Comparison of ENCODE assay signal across 26 mouse cellular contexts in genomic region chr8:54986791-54987190, GRCm38 (mm10). TPM values are rescaled to one million over a fixed set of nuclear protein-coding genes. Genes with fewer than 3 reads are reported as not detected.
DNase-seq lines count a peak whose midpoint lies in the region; ATAC-seq lines count a peak whose summit lies in the region.
"Had no signal": no experiment of that assay in that cellular context is flagged by ENCODE, and none has a peak within 500 bp of the region (broad histone marks: within the 10 kb centered on the region; RNA-seq: fewer than 3 reads in every experiment).

No protein-coding gene starts in this region.

- 26% methylated on average over 2 of the region's 2 CpGs for WGBS in hindbrain, embryonic 15.5 days
- WGBS in hindbrain, embryonic 11.5 days: 46% methylated on average over 2 of the region's 2 CpGs
- 28% methylated on average over 2 of the region's 2 CpGs for WGBS in midbrain, embryonic 14.5 days
- 72% methylated on average over 2 of the region's 2 CpGs for WGBS in midbrain, embryonic 11.5 days

- H3K9ac ChIP-seq in hindbrain, embryonic 15.5 days: no peak overlapping the region
- no peak overlapping the region for H3K9ac ChIP-seq in hindbrain, embryonic 11.5 days (ENCODE audit: low read depth, low read length)
- H3K9ac ChIP-seq in midbrain, embryonic 14.5 days (replicated peaks; ENCODE audit: low read length): no peak overlapping the region
- H3K9ac ChIP-seq in midbrain, embryonic 11.5 days (ENCODE audit: low read length): no peak overlapping the region
- H3K9ac ChIP-seq: forebrain, postnatal 0 days; limb, embryonic 13.5 days; liver, embryonic 12.5 days; midbrain, embryonic 12.5 days had no signal

- 0 out of 2 replicates have a peak, but pooled peaks have one; percentile 42 for ATAC-seq in hindbrain, embryonic 15.5 days (ENCODE audit: low FRiP score, low read depth)
- ATAC-seq in hindbrain, embryonic 11.5 days (ENCODE audit: low FRiP score): no peak
- ATAC-seq in midbrain, embryonic 14.5 days (ENCODE audit: low FRiP score, low TSS enrichment): 0 out of 2 replicates have a peak, but pooled peaks have one; percentile 27
- ATAC-seq in midbrain, embryonic 11.5 days (ENCODE audit: low FRiP score): no peak
- ATAC-seq in monocyte, adult 5-6 weeks (replicated peaks; ENCODE audit: insufficient number of reproducible peaks, low FRiP score, low TSS enrichment, poor library complexity, severe bottlenecking): no peak
- ATAC-seq: CD4-positive, CD25-positive, alpha-beta regulatory T cell, adult 4 months; forebrain, postnatal 0 days; intestine, embryonic 16.5 days; liver, embryonic 12.5 days had no signal

- peaks cover 13% of the 10 kb centered on the region for H3K4me1 ChIP-seq in hindbrain, embryonic 15.5 days (replicated peaks)
- no peaks in the 10 kb centered on the region for H3K4me1 ChIP-seq in hindbrain, embryonic 11.5 days (replicated peaks; ENCODE audit: control insufficient read depth, insufficient read depth, low read length)
- H3K4me1 ChIP-seq in midbrain, embryonic 14.5 days (ENCODE audit: control insufficient read depth, insufficient read depth, low read length): peaks cover 15% of the 10 kb centered on the region
- peaks cover 3% of the 10 kb centered on the region; the same call in 1 of the 2 replicates for H3K4me1 ChIP-seq in midbrain, embryonic 11.5 days (ENCODE audit: control insufficient read depth, insufficient read depth, low read length)
- H3K4me1 ChIP-seq: limb, embryonic 13.5 days; liver, embryonic 12.5 days had no signal

- no peaks in the 10 kb centered on the region for H3K36me3 ChIP-seq in hindbrain, embryonic 15.5 days
- H3K36me3 ChIP-seq in hindbrain, embryonic 11.5 days (ENCODE audit: control insufficient read depth, insufficient read depth, low read length): no peaks in the 10 kb centered on the region
- H3K36me3 ChIP-seq in midbrain, embryonic 14.5 days (ENCODE audit: control insufficient read depth, insufficient read depth, low read length): no peaks in the 10 kb centered on the region
- no peaks in the 10 kb centered on the region for H3K36me3 ChIP-seq in midbrain, embryonic 11.5 days (ENCODE audit: control insufficient read depth, insufficient read depth, low read length)
- H3K36me3 ChIP-seq: limb, embryonic 13.5 days; liver, embryonic 12.5 days; midbrain, embryonic 12.5 days had no signal

- no peaks in the 10 kb centered on the region for H3K9me3 ChIP-seq in hindbrain, embryonic 15.5 days
- H3K9me3 ChIP-seq in hindbrain, embryonic 11.5 days (ENCODE audit: control insufficient read depth, low read length): no peaks in the 10 kb centered on the region
- H3K9me3 ChIP-seq in midbrain, embryonic 14.5 days (ENCODE audit: control insufficient read depth, low read length): no peaks in the 10 kb centered on the region
- no peaks in the 10 kb centered on the region for H3K9me3 ChIP-seq in midbrain, embryonic 11.5 days (ENCODE audit: control insufficient read depth, low read length)
- H3K9me3 ChIP-seq: limb, embryonic 13.5 days; liver, embryonic 12.5 days; midbrain, embryonic 12.5 days had no signal

- peak; percentile 42 for DNase-seq in cerebellum, adult 9-11 months
- no peak for DNase-seq in cerebellum, adult 11-12 months
- no peak for DNase-seq in hindbrain, embryonic 11.5 days (ENCODE audit: low spot score)
- peak; percentile 26 for DNase-seq in midbrain, embryonic 14.5 days
- DNase-seq in midbrain, embryonic 11.5 days (ENCODE audit: low spot score, missing footprints): no peak
- DNase-seq: adrenal gland, postnatal 36 days; forebrain, postnatal 0 days; gastrocnemius, postnatal 14 days; heart, adult 11 months; kidney, adult 9 months; kidney, postnatal 14 days; layer of hippocampus, postnatal 36 days; lung, adult 18-20 months; lung, postnatal 10 days; right cerebral cortex, postnatal 14 days; thymus, adult 2 months had no signal

- no peak overlapping the region for H3K4me2 ChIP-seq in hindbrain, embryonic 15.5 days
- no peak overlapping the region for H3K4me2 ChIP-seq in hindbrain, embryonic 11.5 days (replicated peaks; ENCODE audit: low read depth, low read length)
- H3K4me2 ChIP-seq in midbrain, embryonic 14.5 days (ENCODE audit: low read length): no peak overlapping the region
- no peak overlapping the region for H3K4me2 ChIP-seq in midbrain, embryonic 11.5 days
- H3K4me2 ChIP-seq: heart, embryonic 11.5 days; limb, embryonic 13.5 days; liver, embryonic 12.5 days; midbrain, embryonic 12.5 days had no signal

- H3K4me3 ChIP-seq in hindbrain, embryonic 15.5 days: no peak overlapping the region
- H3K4me3 ChIP-seq in hindbrain, embryonic 11.5 days (ENCODE audit: low read depth, low read length): no peak overlapping the region
- no peak overlapping the region for H3K4me3 ChIP-seq in midbrain, embryonic 14.5 days (replicated peaks; ENCODE audit: low read depth, low read length)
- H3K4me3 ChIP-seq in midbrain, embryonic 11.5 days (ENCODE audit: low read depth, low read length): no peak overlapping the region
- H3K4me3 ChIP-seq: limb, embryonic 13.5 days; liver, embryonic 12.5 days; midbrain, embryonic 12.5 days had no signal

- no peaks in the 10 kb centered on the region for H3K27me3 ChIP-seq in hindbrain, embryonic 15.5 days
- no peaks in the 10 kb centered on the region for H3K27me3 ChIP-seq in hindbrain, embryonic 11.5 days (ENCODE audit: control insufficient read depth, insufficient read depth, low read length)
- no peaks in the 10 kb centered on the region for H3K27me3 ChIP-seq in midbrain, embryonic 14.5 days (ENCODE audit: control insufficient read depth, insufficient read depth, low read length)
- H3K27me3 ChIP-seq in midbrain, embryonic 11.5 days (ENCODE audit: control insufficient read depth, insufficient read depth, low read length): no peaks in the 10 kb centered on the region
- H3K27me3 ChIP-seq: limb, embryonic 13.5 days; liver, embryonic 12.5 days; midbrain, embryonic 12.5 days had no signal

- 0 out of 2 replicates have a peak overlapping the region, but pooled peaks have one; percentile 0 for H3K27ac ChIP-seq in hindbrain, embryonic 15.5 days (replicated peaks)
- H3K27ac ChIP-seq in hindbrain, embryonic 11.5 days (ENCODE audit: low read depth, low read length): no peak overlapping the region
- no peak overlapping the region for H3K27ac ChIP-seq in midbrain, embryonic 14.5 days (replicated peaks; ENCODE audit: low read depth, low read length)
- no peak overlapping the region for H3K27ac ChIP-seq in midbrain, embryonic 11.5 days (ENCODE audit: low read depth, low read length)
- H3K27ac ChIP-seq: limb, embryonic 13.5 days; liver, embryonic 12.5 days; midbrain, embryonic 12.5 days; stomach, postnatal 0 days had no signal

RNA-seq across cellular contexts. Expression of gene Gpm6a, which starts 32.1 kb away (rescaled TPM):
- polyA plus RNA-seq in hindbrain, embryonic 15.5 days (2015; fragmentation: Nextera tagmentation; extraction: Ambion mirVana): 461 and 473 TPM in 2 replicates
- polyA plus RNA-seq in hindbrain, embryonic 11.5 days (2014; fragmentation: Nextera tagmentation; extraction: Ambion mirVana): 99.4 and 103 TPM in 2 replicates
- 570 and 651 TPM in 2 replicates for polyA plus RNA-seq in midbrain, embryonic 14.5 days (2014; fragmentation: Nextera tagmentation; extraction: Ambion mirVana)
- 163 and 190 TPM in 2 replicates for polyA plus RNA-seq in midbrain, embryonic 11.5 days (2014; fragmentation: Nextera tagmentation; extraction: Ambion mirVana)
- not detected in 3 replicates for total RNA-seq in monocyte, adult 5-6 weeks (2017)
- total RNA-seq: hematopoietic stem cell, adult 5-6 weeks had no signal
- polyA plus RNA-seq: CD4-positive, CD25-positive, alpha-beta regulatory T cell, adult 4 months had no signal

Comparison
In these comparisons a context has a peak if more than half of its experiments do, and no peak if none do; other contexts are left out.
1. DNase-seq: peak in cerebellum, adult 9-11 months (single experiment) and midbrain, embryonic 14.5 days (single experiment); none in cerebellum, adult 11-12 months (single experiment), hindbrain, embryonic 11.5 days (single experiment) and midbrain, embryonic 11.5 days (single experiment).
2. ATAC-seq: peak in hindbrain, embryonic 15.5 days (single experiment) and midbrain, embryonic 14.5 days (single experiment); none in hindbrain, embryonic 11.5 days (single experiment), midbrain, embryonic 11.5 days (single experiment) and monocyte, adult 5-6 weeks (single experiment).